Mouse (Mus musculus) ovary, adult 2 months (tissue): Measurements from ENCODE around the gene Sdc3. TPM values are rescaled to one million over a fixed set of nuclear protein-coding genes. Genes with fewer than 3 reads are reported as not detected.

Experiments used
- polyA plus RNA-seq: library from polyadenylated mRNA; depleted of rRNA; stranded (reverse); fragments of >200 nt; gene quantifications from 2 replicates; pipeline ENCODE4 v1.2.3, GENCODE M21; 2012; rRNA removed

Gene Sdc3
- polyA plus RNA-seq: 76.7 and 132 TPM in 2 replicates

DNA sequence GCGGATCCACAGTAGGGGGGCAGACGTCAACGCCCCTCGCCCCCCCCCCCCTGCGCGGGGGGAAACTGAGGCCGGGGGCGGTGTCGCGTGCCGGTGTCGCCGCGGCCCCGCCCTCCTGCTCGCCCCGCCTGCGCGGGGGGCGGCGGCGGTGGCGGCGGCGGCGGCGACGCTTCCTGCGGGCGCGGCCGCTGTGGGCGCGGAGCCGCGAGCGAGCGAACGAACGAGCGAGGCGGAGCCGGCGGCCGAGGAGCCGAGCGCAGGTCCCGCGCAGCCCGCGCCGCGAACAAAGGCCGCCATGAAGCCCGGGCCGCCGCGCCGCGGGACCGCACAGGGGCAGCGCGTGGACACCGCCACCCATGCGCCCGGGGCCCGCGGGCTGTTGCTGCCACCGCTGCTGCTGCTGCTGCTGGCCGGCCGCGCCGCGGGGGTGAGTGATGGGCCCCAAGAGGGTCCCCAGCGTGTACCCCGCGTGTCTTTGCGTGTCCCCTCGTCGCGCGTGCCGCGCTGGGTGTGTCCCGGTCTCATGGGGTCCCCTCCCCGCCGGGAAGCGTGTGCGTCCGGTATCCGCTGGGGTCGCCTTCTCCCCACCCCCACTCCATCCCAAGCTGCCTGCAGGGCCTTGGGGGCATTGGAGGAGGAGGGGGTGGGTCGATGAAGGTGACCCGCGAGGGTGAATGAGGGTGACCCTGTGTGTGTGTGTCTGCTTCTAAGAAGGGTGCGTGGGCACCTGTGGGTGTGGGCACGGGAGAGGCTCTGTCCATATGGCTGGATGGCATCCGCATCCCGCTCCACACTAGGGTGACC is at the start of gene Sdc3:
Gene Sdc3 (plus strand): TSS at position 162 of the 804 bp plus-strand sequence.

Other genes with a start within 250 kb of the Sdc3 start
- 30.6 and 36.7 TPM in 2 replicates for gene Nkain1, start 218.4 kb upstream of the Sdc3 start, polyA plus RNA-seq
- 76.3 and 100 TPM in 2 replicates for gene Pum1, start 129.2 kb upstream of the Sdc3 start, polyA plus RNA-seq
- gene Laptm5, start 120.6 kb downstream of the Sdc3 start, polyA plus RNA-seq: 72.3 and 101 TPM in 2 replicates
- gene Matn1, start 151.8 kb downstream of the Sdc3 start, polyA plus RNA-seq: 0.06 and 0.09 TPM in 2 replicates